Mouse (Mus musculus): ENCODE data around the gene D2hgdh. TPM values are rescaled to one million over a fixed set of nuclear protein-coding genes. Genes with fewer than 3 reads are reported as not detected.
A peak's percentile ranks its signal among the peaks of the same experiment; 100 is the strongest.
"Not testable (repeated sequence)": the region's sequence is repeated elsewhere in the genome, so short reads cannot be mapped to it uniquely, and the experiment has no call there.

Gene D2hgdh
- polyA plus RNA-seq, 1 experiment from 2014 or later: 11.9 TPM

DNA sequence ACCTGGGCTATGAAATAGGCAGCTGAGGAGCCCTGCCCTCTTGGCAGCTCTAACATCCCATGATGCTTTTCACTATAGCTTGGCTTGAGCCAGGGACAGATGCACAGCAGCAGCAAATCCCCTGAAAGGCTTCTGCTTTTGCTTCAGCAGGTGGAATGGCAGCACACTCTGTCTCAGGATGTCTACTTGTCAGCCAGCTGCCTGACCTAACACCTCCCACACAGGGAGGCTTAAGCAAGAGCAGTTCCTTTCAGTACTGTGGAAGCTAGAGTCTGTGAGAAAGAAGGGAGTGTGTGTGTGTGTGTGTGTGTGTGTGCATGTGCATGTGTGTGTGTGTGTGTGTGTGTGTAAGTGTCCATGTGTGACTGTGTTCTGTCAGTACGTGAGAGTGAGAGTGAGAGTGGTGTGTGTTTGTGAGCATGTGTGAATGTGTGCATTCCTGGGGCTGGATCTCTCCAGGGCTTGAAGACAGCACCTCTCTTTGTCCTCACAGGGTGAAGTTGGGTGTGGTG lies 46.9 kb downstream of the D2hgdh start:
- not testable (repeated sequence) for H3K9ac ChIP-seq (ENCODE audit: low read depth, low read length); DNase-seq (ENCODE audit: low spot score); ATAC-seq (ENCODE audit: low FRiP score); H3K36me3 ChIP-seq (ENCODE audit: control insufficient read depth, insufficient read depth, low read length); H3K9me3 ChIP-seq (ENCODE audit: control insufficient read depth, low read length); H3K4me3 ChIP-seq (ENCODE audit: low read depth, low read length); H3K4me1 ChIP-seq (replicated peaks; ENCODE audit: control insufficient read depth, insufficient read depth, low read length); H3K4me2 ChIP-seq (replicated peaks; ENCODE audit: low read depth, low read length); H3K27me3 ChIP-seq (ENCODE audit: control insufficient read depth, insufficient read depth, low read length); H3K27ac ChIP-seq (ENCODE audit: low read depth, low read length)
- WGBS: 70% methylated on average over 1 of the region's 1 CpGs

DNA sequence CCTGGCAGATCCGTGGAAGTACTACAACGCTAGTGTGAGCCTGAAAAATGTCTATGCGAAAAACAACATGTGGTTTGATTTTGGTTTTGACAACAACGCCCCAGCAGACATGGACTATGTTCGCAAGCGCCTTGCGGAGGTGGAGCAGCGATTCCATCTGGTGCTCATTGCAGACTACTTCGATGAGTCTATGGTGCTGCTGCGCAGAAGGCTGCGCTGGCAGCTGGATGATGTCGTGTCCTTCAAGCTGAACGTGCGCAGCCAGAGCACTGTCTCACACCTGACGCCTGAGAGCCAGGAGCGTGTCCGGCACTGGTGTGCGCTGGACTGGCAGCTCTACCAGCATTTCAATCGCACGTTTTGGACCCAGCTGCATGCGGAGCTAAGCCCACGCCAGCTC lies 49.7 kb downstream of the D2hgdh start:
- WGBS: 94% methylated on average over 12 of the region's 22 CpGs
- H3K27me3 ChIP-seq (ENCODE audit: control insufficient read depth, insufficient read depth, low read length); H3K9me3 ChIP-seq (ENCODE audit: control insufficient read depth, low read length); H3K4me1 ChIP-seq (replicated peaks; ENCODE audit: control insufficient read depth, insufficient read depth, low read length); ATAC-seq (ENCODE audit: low FRiP score); H3K36me3 ChIP-seq (ENCODE audit: control insufficient read depth, insufficient read depth, low read length); H3K27ac ChIP-seq (ENCODE audit: low read depth, low read length); DNase-seq (ENCODE audit: low spot score); H3K4me2 ChIP-seq (replicated peaks; ENCODE audit: low read depth, low read length); H3K4me3 ChIP-seq (ENCODE audit: low read depth, low read length); H3K9ac ChIP-seq (ENCODE audit: low read depth, low read length): not testable (repeated sequence)

DNA sequence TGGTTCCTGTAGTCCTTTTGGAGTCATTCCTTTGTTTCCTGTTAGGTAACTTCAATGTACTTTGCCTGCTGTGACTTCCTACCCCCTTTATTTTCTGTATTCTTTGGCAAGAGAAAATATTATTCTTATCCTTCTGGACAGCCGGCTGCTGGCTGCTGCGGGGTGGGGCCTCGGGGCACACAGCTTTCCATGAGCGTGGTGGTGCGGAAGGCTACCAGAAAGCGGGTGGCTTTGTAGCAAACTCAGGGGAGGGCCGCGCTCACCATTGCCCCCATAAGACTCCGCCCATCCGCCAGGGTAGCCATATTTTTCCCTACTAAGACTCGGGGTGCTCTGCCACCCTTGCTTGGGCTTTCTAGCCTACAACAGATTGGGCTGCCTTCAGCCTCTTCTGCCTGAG lies 57.1 kb downstream of the D2hgdh start:
- not testable (repeated sequence) for H3K27ac ChIP-seq (ENCODE audit: low read depth, low read length); H3K9ac ChIP-seq (ENCODE audit: low read depth, low read length); H3K36me3 ChIP-seq (ENCODE audit: control insufficient read depth, insufficient read depth, low read length); H3K4me1 ChIP-seq (replicated peaks; ENCODE audit: control insufficient read depth, insufficient read depth, low read length); H3K4me2 ChIP-seq (replicated peaks; ENCODE audit: low read depth, low read length); ATAC-seq (ENCODE audit: low FRiP score); H3K27me3 ChIP-seq (ENCODE audit: control insufficient read depth, insufficient read depth, low read length); H3K4me3 ChIP-seq (ENCODE audit: low read depth, low read length); DNase-seq (ENCODE audit: low spot score); H3K9me3 ChIP-seq (ENCODE audit: control insufficient read depth, low read length)
- WGBS: no CpG with 5 or more reads among the region's 11 CpGs

DNA sequence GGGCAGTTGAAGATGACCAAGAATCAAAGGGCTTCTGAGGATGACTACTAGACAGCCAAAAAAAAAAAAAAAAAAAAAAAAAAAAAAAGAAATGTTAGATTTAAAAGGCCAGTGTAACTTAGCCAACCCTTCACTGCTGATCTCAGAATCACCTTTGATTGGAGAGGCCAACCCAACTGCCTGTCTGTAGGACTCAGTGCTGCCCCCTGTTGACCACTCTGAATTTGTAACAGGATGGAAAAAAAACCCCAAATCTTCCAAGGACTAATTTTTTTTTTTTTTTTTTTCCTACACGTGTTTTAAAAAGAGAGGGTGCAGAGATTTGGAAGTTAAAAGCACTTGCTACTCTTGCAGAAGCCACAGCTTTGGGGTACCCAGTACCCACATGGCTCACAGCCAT lies 66.2 kb downstream of the D2hgdh start:
- not testable (repeated sequence) for H3K36me3 ChIP-seq (ENCODE audit: control insufficient read depth, insufficient read depth, low read length); DNase-seq (ENCODE audit: low spot score); H3K9ac ChIP-seq (ENCODE audit: low read depth, low read length); H3K27ac ChIP-seq (ENCODE audit: low read depth, low read length); H3K4me2 ChIP-seq (replicated peaks; ENCODE audit: low read depth, low read length); H3K4me3 ChIP-seq (ENCODE audit: low read depth, low read length); H3K4me1 ChIP-seq (replicated peaks; ENCODE audit: control insufficient read depth, insufficient read depth, low read length); H3K27me3 ChIP-seq (ENCODE audit: control insufficient read depth, insufficient read depth, low read length); ATAC-seq (ENCODE audit: low FRiP score); H3K9me3 ChIP-seq (ENCODE audit: control insufficient read depth, low read length)
- WGBS: 68% methylated on average over 1 of the region's 1 CpGs

DNA sequence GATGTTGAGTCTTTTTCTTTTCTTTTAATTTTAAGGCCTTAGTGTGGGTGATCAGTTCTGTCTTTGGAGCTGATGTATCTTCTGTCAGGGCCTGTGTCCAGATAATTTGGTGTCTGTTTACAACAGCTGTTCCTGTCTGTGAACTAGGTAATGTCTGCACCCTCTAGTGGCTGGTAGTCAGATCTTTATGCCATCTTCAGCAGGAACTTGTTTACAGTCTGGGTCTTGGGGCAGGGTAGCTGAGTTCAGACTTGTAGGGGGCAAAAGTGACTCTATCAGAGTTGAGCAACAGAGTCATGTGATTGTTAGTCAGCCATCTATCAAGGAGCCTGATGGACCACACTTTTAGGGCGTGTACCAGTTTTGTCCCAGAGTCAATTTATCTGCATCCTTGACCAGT lies 72.7 kb downstream of the D2hgdh start:
- H3K4me2 ChIP-seq (replicated peaks; ENCODE audit: low read depth, low read length); H3K4me1 ChIP-seq (replicated peaks; ENCODE audit: control insufficient read depth, insufficient read depth, low read length); H3K9me3 ChIP-seq (ENCODE audit: control insufficient read depth, low read length); DNase-seq (ENCODE audit: low spot score); H3K27me3 ChIP-seq (ENCODE audit: control insufficient read depth, insufficient read depth, low read length); H3K4me3 ChIP-seq (ENCODE audit: low read depth, low read length); H3K36me3 ChIP-seq (ENCODE audit: control insufficient read depth, insufficient read depth, low read length); H3K9ac ChIP-seq (ENCODE audit: low read depth, low read length); H3K27ac ChIP-seq (ENCODE audit: low read depth, low read length): not testable (repeated sequence)
- peak; percentile 54; the same call in 1 of the 2 replicates for ATAC-seq (ENCODE audit: low FRiP score)
- WGBS: no CpG with 5 or more reads among the region's 1 CpGs

DNA sequence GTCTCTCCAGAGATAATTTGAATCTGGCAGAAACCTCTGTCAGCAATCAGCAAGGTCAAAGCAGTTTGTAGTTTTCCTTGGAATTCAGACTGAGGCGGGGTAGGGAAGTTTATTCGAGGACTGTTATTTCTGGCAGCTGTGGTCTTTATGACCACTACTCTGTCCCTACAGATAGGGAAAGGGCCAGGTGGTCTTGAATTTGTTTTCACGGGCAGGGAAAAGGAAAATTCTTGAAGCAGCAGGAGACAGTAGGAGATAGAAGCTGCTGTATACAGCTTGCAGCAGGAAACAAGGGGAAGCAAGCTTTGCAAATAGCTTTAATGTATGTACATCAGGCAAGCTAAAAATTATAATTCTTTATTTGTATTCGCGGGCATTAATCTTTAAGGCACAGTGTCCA lies 76.6 kb downstream of the D2hgdh start:
- WGBS: 33% methylated on average over 1 of the region's 5 CpGs
- not testable (repeated sequence) for H3K4me1 ChIP-seq (replicated peaks; ENCODE audit: control insufficient read depth, insufficient read depth, low read length); ATAC-seq (ENCODE audit: low FRiP score)

More for the DNA sequence above, 76.6 kb downstream of the D2hgdh start:
- not testable (repeated sequence) for H3K9ac ChIP-seq (ENCODE audit: low read depth, low read length); H3K9me3 ChIP-seq (ENCODE audit: control insufficient read depth, low read length); H3K27ac ChIP-seq (ENCODE audit: low read depth, low read length); H3K4me2 ChIP-seq (replicated peaks; ENCODE audit: low read depth, low read length); DNase-seq (ENCODE audit: low spot score); H3K36me3 ChIP-seq (ENCODE audit: control insufficient read depth, insufficient read depth, low read length); H3K4me3 ChIP-seq (ENCODE audit: low read depth, low read length); H3K27me3 ChIP-seq (ENCODE audit: control insufficient read depth, insufficient read depth, low read length)

Other genes with a start within 250 kb of the D2hgdh start
- gene Stk25, start 166.2 kb upstream of the D2hgdh start, polyA plus RNA-seq (2014; fragmentation: Nextera tagmentation; extraction: Ambion mirVana): 227 and 232 TPM in 2 replicates
- 29.4 and 30.6 TPM in 2 replicates for gene Bok, start 139.2 kb upstream of the D2hgdh start, polyA plus RNA-seq (2014; fragmentation: Nextera tagmentation; extraction: Ambion mirVana)
- 89.7 and 101 TPM in 2 replicates for gene Atg4b, start 73.4 kb upstream of the D2hgdh start, polyA plus RNA-seq (2014; fragmentation: Nextera tagmentation; extraction: Ambion mirVana)
- 34.3 and 43.0 TPM in 2 replicates for gene Thap4, start 70.0 kb upstream of the D2hgdh start, polyA plus RNA-seq (2014; fragmentation: Nextera tagmentation; extraction: Ambion mirVana)
- gene Dtymk, start 23.0 kb upstream of the D2hgdh start, polyA plus RNA-seq (2014; fragmentation: Nextera tagmentation; extraction: Ambion mirVana): 221 and 230 TPM in 2 replicates
- gene Ing5, start 20.9 kb upstream of the D2hgdh start, polyA plus RNA-seq (2014; fragmentation: Nextera tagmentation; extraction: Ambion mirVana): 14.7 and 15.0 TPM in 2 replicates
- not detected in 2 replicates for gene Gal3st2, start 36.4 kb downstream of the D2hgdh start, polyA plus RNA-seq (2014; fragmentation: Nextera tagmentation; extraction: Ambion mirVana)
- gene Gal3st2b, start 93.4 kb downstream of the D2hgdh start, polyA plus RNA-seq (2014; fragmentation: Nextera tagmentation; extraction: Ambion mirVana): not detected in 2 replicates
- not detected in 2 replicates for gene Gal3st2c, start 165.6 kb downstream of the D2hgdh start, polyA plus RNA-seq (2014; fragmentation: Nextera tagmentation; extraction: Ambion mirVana)
- gene Neu4, start 195.5 kb downstream of the D2hgdh start, polyA plus RNA-seq (2014; fragmentation: Nextera tagmentation; extraction: Ambion mirVana): not detected in 2 replicates
- gene Pdcd1, start 227.6 kb downstream of the D2hgdh start, polyA plus RNA-seq (2014; fragmentation: Nextera tagmentation; extraction: Ambion mirVana): 0.13 TPM in 1 of 2 replicates, not detected in the other

All from hindbrain, embryonic 11.5 days (tissue).